Mouse (Mus musculus) kidney, postnatal 36 days (tissue): ENCODE measurements at regions not wholly inside any gene's neighbourhood (a gene's known extent, or its start where the extent isn't known, plus 50 kb on each side); places are given as distances from the start of the nearest gene placed in this dataset.
A peak's percentile ranks its signal among the peaks of the same experiment; 100 is the strongest.

Experiments used
- DNase-seq, 2 experiments: peaks; one replicate each; pipeline ENCODE4 v3.0.0; 2021 to 2022; ENCODE audit warnings: mixed read lengths in 2 of 2

DNA sequence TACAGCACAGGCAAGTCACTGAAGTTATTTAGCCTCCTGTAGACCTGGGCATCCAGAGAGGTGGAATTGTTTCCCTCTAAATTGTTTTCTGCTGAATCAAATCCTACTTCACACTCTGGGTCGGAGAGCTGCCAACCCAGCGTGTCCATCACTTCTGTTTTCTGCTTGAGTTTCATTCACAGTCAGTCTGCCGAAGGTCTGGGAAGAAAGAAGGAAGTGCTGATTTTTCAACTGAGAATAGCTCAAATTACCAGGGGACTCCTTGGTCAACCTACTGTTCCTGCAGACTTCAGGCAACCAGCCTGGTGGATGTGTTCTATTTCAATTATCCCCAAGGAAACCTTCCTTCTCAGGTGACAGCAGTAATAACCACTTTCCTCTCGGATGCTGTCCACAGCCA lies 179.1 kb upstream of the Nckap5 start:
- DNase-seq: no peak

DNA sequence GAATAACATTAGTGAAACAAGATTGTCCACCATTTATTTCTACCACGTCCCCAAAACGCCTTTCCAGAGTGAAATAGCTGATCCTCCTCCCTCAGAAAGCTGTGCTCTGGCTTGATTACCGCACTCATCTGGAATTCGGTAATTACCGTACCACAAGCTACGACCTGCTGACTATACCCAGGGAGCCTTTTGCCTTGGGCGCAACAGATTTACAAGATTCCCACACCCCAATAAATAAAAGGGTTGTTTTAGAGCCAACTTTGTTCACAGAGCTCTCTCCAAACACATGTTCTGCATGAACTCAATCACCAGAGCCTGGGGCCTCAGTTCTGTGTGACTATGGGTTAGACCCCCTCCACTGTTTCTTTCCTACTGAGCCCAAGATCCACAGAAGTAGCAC lies 171.1 kb upstream of the Nckap5 start:
- DNase-seq: no peak

DNA sequence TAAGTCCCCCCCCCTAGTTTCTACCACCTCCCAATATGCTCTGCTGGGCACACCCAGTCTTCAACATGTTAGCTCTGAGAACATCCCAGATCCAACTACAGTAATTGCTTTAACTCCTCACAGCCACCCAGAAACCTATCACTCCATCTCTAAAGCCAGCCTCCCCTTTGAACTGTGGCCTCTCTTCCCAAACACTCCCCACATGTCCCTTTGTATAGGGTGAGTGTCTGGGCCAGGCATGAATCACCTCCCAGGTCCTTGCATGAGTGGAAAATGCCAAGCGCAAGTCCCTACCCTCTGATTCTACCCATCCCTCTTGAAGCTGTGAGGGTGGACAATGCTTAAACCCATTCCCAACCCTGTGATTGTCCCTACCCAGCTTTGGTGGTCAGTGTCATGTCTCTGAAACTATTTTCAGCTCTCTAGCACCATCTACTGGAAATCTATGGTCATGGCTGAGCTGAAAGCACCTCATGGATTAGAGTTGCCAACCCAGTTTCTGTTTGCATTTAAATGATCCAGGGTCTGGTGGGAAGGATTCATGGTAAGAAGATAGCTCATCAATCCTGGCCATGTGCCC lies 162.6 kb upstream of the Nckap5 start:
- peak; percentile 18 to 46 for DNase-seq

DNA sequence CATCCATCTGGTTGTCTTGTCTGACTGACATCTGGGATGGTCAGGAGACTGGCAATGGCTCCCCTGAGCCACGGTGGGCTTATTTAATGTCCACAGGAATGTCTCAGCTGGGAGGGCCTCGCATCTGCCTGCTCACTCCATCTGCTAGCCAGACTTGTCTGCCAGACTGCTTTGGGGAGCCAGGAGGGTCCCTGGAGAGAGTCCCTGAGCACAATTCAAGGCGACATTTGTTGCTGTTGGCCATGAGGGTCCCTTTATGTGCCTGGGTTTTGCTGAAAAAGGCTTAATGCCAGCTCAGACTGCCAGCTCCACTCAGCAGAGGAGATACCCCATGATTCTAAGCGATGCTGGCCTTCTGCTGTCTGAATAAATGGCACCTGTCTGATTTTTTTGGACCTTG lies 161.8 kb upstream of the Nckap5 start:
- DNase-seq: no peak

DNA sequence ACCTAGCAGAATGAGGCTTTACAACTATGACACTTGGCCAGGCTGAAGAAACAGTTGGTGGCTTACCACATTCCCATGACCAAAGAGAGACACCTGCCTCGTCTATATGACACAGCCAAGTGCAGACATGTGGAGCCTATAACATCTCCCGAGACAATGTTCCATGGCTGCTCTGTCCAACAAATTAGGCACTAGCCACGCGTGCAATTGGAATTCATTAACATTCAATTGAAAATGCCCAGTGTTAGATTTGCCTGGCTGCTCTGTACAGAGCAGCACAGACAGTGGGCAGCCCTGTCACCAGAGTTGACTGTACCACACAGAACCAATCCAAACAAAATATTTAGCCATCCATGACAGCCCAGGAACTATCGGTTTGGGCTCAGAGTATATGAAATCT lies 152.2 kb upstream of the Nckap5 start:
- no peak for DNase-seq

DNA sequence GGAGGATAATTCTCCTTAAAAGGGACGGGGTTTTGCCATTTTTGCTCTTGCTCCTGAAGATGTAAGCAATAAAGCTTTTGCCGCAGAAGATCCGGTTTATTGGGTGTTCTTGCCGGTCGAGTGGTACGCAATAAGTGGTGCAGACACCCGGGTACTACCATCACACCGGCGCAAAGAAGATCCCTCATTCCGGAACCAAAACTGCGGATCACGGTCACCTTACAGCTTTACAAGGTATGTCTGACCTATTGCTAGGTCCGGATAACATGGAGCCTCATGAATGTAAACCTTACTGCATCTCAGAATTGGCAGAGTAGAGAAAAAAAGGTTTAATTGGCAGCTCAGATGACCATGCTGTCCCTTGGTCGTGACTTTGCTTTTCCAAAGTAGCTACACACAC lies 149.7 kb upstream of the Nckap5 start:
- no peak for DNase-seq

DNA sequence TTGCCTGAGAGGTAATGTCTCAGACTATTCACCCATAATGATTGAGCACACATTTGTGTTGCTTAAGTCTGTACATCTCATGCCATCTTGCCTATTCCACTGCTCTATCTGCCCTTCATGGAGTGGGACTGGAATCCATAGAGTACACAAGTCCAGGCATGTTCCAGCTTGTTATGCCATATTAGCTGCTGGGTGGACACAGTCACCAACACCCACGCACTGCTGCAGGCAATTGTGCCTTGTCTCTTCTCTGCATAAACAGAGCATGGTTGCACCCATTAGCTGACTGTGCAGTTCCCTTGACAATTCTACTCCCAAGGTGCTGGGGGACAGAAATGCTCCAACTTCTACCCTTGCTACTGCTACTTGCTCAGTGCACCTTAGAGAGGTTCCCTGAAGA lies 143.3 kb upstream of the Nckap5 start:
- DNase-seq: no peak

DNA sequence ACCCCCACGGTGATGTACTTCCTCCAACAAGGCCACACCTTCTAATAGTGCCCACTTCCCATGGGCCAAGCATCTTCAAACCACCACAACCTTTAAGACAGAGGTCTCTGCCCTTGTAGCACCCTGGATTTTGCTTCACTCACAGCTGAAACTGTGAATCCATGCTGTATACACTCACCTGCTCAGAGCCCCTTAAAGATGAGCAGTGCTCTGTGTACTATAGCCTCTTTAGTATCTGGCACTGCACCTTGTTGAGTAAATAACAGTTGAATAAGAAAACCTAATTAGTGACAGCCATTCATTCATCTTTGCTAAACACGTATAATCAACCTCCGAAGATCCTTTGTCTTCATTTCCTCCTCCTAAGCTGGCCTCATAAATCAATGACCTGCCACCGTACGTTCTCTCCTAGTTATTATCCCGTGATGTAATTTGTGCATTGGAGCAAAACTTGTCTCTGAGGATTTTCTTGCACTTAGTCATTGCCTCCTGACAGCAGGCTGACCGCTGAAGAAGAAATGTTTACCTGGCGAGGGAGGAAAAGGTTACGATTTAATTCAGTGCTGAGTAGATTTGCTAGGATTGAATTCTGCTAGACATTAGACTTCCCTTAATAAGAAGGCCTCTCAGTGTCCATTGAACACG lies 141.3 kb upstream of the Nckap5 start:
- DNase-seq: no peak

DNA sequence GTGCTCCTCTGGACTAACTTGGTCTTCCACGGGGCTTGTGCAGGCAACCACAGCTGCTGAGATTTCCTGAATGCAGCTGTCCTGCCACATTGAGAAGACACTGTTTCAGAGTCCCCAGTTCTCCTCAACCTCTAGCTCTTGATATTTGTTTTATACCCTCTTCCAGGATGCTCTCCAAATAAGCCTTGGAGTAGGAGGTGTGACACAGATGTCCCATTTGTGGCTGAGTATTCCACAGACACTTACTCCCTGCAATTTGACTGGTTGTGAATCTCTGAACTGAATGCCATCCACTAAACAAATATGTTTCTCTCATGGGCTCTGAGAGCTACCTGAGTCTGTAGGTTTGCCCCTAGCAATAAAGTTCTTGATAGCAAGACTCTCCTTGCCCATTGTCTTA lies 140.5 kb upstream of the Nckap5 start:
- no peak for DNase-seq

DNA sequence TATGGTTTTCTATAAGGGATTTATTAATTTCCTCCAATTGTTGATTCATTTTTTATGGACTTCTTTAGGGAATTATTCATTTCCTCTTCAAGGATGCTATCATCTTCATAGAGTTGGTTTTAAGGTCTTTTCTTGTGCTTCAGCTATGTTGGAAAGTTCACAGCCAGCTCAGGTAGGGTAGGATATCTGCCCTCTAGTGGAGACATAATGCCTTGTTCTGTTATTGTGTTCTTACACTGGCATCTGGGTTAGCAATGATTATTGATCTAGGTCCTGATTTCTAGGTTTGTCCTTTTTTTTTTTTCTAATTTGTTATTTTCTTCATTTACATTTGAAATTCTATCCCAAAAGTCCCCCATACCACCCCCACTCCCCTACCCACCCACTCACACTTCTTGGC lies 135.8 kb upstream of the Nckap5 start:
- DNase-seq: no peak

DNA sequence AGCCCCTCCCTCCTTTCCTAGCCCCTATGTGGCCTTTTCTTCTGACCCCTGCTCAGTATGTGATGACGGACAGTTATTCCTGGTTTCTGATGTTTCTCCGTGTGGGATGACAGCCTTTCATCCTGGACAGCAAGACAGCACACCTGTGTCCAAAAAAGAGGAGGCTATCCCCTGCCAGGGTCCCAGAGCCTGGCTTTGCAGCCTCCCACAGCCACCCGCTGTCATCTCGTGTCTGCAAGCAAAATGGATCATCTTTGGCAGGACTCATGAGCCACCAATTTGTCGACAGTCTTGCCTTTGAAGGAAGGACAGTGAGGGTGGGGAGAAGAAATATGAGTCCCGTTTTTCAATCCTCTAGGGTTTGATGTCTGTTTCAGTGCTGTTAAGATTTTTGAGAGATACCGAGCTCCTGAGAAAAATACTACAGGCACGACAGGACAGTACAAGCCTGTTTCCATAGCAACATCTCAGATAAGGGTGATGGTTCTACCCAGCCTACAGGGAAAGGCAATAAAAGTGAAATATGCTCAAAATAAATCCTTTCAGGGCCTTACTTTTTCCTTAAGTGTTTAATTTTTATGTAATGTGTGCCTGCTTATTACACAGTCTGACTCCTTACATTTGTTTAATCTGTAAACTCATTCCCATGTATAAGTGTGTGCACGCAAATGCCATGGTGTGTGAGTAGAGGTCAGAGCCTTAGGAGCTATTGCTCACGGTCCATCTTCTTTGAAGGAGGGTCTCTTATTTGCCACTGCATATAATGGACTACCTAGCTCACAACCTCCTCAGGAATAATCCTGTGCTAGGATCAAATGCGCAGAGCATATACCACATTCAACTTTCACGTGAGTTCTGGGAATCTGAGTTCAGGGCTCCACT lies 125.5 kb upstream of the Nckap5 start:
- DNase-seq: no peak

DNA sequence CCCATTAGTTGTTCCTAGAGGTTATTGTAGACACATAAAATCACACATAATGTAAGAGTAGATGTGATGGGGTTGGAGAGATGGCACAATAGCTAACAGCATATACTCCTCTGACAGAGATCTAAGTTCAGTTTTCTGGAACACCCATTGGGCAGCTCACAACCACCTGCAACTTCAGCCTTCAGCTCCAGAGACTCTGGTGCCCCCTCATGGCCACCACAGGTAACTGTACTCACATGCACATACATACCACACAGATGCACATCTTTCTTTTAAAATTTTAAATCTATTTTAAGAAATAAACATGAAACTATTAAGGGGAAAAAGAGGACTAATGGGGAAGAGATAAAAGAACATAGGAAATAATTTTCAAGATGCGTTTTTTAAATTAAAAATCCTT lies 117.3 kb upstream of the Nckap5 start:
- DNase-seq: no peak

DNA sequence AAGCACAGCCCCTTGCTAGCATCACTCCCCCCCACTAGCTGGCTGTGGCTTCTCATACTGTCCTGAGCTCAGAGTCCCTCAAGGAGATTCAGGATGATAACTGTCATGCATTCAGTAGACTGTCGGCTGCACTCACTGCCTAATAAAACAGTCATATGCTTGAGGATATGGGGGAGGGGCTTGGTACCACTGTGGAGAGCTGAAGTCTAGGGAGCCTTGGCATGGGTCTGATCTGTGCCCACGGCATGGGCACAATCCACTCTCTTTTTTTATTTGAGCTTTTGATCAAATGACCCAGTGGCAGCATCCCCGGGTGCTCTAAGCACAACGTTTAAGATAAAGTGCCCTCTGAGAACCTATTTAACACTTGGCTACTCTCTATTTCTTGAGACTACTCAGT lies 102.1 kb upstream of the Nckap5 start:
- DNase-seq: no peak

DNA sequence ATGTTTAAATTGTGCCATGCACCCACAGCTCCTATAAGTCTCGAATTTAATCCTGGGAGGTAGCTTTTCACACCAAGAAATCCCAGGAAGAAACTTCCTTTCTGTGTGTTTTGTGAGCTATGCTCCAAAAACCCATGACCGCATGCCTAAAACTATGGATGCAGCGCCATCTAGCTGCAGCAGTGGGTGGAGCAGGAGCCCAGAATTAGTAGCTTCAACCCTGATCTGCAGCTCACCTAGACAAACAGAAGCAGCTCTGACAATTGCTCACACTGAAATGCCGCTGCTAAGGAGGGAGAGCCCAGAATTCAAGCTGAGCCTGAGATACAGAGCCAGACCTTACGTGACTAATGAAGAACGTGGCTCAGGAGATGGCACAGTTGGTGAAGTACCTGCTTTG lies 101.2 kb upstream of the Nckap5 start:
- peak; percentile 74 to 89 for DNase-seq

DNA sequence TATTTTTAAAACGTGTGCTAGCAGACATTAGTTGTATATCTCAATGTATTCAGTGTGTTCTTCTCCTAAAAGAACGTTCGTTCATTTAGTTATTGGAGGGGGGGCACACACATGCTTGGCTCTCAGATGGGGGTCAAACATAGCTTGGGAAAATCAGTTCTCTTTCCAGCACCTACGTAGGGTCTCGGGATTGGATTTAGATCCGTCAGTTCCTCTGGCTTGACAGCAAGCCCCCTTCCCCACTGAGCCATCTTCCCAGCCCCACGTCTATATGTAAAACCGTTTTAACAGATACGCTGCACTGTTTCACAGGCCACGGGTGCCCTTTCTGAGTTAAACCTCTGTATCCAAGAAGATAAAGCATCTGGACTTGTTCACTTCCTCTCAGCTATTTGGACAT lies 100.5 kb upstream of the Nckap5 start:
- no peak for DNase-seq

DNA sequence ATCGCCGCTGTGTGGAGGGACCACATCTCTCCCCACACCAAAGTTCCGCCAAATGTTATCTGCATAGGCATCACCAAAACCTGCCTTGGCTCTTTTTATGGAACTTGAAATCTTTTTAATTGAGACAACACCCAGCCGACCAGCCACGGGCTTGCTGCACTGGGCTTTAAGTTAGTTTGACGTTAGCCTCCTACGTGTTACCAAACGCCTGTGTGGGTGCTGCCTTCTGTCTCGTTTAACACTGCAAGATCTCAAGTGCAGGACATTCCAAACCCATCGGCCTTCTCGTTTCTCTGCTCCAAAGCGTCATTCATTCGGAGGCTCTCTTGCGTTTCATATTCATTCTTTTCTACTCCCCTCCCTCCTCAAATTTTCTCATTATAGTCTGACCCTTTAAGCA lies 100.0 kb upstream of the Nckap5 start:
- no peak for DNase-seq

DNA sequence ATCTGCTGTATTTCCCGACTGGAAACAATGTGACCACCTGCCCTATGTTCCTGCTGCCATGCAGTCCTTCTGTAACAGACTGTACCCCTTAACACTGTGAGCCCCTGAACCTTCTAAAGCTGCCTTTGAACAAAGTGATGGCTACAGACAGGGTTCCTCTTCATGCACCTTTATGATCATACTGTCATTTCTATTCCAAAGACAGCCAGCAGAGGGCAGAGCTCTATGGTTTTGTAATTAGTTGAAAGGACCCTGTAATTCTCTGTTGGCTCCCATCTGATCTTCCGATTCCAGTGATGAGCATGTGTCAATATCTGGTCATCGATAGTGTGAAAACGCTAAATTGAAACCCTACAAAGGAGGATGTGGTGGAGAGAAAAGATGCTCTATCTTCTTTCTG lies 99.1 kb upstream of the Nckap5 start:
- DNase-seq: peak; percentile 31 to 65

DNA sequence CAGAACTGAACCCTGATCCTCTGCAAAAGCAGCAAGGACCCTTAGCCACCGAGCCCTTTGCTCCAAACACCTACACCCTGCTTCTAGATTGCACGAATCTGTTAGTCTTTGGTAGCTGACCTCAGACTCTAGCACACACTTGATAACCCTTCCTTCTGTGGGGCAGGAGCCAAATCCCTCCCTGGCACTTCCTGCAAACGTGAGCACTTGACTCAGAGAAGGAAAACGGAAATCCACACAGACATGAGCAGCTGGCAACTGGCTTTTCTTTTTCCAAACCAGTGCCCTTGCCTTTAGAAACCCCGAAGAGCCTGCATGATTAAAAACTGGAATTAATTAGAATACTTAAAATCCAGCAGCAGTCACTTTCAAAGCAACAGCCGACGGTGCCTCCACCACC lies 97.6 kb upstream of the Nckap5 start:
- peak; percentile 6 to 34 for DNase-seq

DNA sequence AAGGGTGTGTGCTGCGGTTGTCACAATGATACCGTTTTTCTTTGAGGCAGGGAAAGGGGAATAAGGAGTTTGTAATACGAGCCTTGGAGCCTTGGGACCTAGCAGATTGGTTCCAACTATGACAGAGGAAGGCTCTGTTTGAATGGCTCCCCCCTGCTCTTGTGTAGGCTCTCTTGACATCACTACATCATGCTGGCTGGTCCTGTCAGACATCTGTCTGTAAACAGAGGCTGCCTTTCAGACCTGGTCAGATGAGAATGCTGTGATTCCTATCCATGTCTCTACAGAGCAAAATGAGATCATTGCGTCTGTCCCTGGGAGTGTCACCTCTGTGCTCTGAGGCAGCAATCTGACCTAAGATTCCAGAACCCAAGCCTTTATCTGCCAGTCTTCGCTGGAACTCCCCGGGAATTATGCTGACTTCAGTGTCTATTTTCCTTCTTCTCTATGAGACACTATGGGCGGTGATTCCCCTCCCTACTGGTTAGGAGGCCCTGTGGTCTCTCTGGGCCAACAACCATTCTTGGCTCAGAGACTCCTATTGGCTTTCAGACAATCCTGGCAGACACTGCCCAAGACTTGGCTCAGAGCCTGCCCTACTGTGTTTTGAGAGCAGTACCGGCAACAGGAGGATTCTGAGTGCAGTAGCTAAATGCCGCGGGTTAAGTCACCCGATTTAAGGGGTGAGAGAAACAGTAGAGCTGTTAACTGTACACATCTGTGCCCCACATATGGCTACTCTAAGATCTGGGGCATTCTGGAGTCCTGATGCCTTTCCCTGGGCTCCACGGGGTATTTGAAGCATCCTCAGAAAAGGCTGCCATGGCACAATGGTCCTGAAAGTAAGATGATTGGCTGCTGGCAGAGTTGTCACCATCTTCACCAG lies 94.8 kb upstream of the Nckap5 start:
- DNase-seq: peak; percentile 21 to 44

DNA sequence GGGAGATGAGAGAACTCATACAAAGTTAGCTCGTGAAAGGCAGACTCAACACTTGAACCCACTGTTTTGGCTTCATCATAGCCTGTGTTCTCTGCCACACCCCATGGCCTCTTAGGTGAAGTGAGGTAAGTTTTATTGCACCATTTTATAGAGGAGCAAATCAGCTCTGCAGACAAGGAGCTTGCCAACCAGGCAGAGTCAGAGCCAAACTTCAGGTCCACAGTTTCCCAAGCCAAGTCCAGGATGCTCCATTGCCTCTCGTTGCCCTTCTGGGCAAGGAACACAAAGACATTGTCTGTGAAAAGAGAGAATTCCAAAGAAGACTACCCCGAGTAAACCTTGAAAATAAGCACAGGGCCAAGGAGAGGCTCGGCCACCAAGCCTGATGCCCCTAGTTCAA lies 93.4 kb upstream of the Nckap5 start:
- DNase-seq: no peak

DNA sequence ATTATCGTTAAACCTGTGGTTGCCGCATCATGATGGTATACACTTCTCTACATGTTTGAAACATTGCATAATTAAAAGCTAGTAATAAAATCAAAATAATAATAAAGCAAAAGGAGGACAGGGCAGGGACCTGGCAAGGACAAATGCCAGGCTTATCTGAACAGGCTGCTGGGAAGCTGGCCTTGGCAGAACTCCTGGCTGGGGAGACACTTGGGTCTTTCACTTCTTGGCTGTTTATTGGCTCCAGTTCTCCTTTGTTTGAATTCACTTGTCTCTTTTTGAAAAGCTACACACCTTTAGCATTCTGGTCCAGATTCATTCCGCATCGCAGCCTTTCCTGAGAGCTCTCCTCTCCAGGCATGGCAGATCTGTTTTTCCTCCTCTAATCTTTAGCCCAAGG lies 91.6 kb upstream of the Nckap5 start:
- no peak for DNase-seq

DNA sequence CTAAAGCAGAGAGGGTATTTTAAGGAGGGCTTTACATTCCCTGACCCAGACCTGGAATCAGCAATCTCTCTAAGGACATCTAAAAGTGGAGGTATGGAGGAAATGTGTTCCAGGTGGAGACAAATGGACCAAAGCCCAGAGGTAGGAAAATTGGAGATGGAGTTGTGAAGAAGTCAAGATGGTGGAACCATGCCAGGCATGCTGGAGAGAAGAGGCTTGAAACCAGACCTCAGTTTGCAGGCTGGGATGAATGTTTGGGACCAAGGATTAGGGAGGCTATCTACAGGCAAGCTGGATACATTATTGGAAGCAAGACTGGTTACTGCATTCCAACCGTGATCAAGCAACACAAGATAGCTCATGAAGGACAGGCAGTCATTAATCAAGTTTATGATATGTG lies 88.3 kb upstream of the Nckap5 start:
- no peak for DNase-seq

DNA sequence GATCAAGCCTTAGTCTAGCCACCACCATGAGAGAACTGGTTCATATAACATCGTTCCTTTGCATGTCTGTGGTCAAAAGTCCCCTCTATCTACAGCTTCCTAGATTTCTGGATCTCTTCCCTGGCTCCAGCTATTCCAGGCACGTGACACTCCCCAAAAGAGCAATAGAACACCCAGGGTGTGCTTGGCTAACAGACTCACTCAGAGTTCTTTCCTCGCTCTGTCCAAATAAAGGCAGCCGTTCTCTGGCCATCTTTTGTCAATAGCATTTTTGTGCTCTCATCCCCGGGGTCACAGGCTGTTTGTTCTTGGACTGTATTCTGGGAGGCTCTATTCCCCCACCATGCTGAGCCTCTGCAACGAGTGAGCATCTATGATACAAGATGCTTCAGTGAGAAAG lies 87.3 kb upstream of the Nckap5 start:
- DNase-seq: no peak
